Mouse (Mus musculus) heart, adult 2 months (tissue): ENCODE data around the gene Kiss1.

ENCODE experiments used
- CTCF ChIP-seq: fragments of 200-600 bp; IDR thresholded peaks from 2 replicates; pipeline ENCODE4 v1.8.1; 2022; ENCODE audit warnings: antibody characterized with exemption, mild to moderate bottlenecking, moderate library complexity
- EP300 ChIP-seq: fragments of 200-500 bp; IDR thresholded peaks from 2 replicates; pipeline ENCODE4 v1.6.1; 2011; ENCODE audit warnings: low read depth, low read length, control low read depth; ENCODE audit not compliant: insufficient read depth
- POLR2A ChIP-seq: fragments of 200-500 bp; IDR thresholded peaks from 2 replicates; pipeline ENCODE4 v1.6.1; 2011; ENCODE audit warnings: mild to moderate bottlenecking, low read depth, low read length, control low read depth; ENCODE audit not compliant: insufficient read depth

DNA sequence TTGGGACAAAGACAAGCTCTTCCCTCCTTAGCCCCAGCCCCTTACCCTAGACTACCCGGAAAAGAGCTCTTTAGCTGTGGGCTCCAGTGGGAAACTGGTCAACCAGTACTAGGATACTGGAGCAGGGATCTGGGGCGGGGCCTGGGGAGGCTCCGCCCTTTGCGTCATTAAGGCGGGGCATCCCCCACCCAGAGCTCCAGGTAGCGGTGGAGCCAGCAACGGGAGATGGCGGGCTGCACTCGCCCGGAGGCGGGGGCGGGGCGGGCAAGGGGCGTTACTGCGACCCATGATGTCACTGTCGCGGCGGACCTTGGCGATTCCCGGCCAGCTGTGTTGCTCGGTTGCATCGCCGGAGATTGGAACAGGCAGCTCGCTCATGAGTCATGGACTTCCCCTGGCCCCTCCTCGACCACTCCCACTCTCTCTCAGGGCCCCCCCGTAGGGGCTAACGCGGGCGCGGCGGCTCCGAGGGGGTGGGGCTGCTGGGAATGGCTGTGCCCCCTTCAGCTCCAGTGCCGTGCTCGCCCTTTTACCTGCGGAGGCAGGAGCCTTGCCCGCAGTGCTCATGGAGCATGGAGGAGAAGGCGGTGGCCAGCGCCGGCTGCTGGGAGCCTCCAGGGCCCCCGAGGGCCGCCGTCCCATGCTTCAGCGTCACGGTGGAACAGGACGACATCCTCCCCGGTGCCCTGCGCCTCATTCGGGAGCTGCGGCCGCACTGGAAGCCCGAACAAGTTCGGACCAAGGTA, 41.8 kb downstream of the Kiss1 start, which contains the start of gene Etnk2:
- TF ChIP-seq POLR2A (no peak), CTCF (no peak), EP300 (no peak)
